Mouse (Mus musculus) C2C12 (cell line): ENCODE data around the gene Kcnk5.

Experiments
- CTCF ChIP-seq: IDR thresholded peaks from one replicate; pipeline ENCODE4 v1.5.1; 2011; ENCODE audit not compliant: control insufficient read depth, insufficient read depth, insufficient read length
- MAX ChIP-seq: IDR thresholded peaks from one replicate; pipeline ENCODE4 v1.6.1; 2011; ENCODE audit warnings: mild to moderate bottlenecking, control low read depth
- MYOD1 ChIP-seq: IDR thresholded peaks from one replicate; pipeline ENCODE4 v1.6.1; 2011; ENCODE audit warnings: low read depth; ENCODE audit not compliant: control insufficient read depth, insufficient read length
- MYOG ChIP-seq: IDR thresholded peaks from one replicate; pipeline ENCODE4 v1.6.1; 2011; ENCODE audit not compliant: control insufficient read depth, insufficient read length; ENCODE audit errors: extremely low read depth
- USF1 ChIP-seq: IDR thresholded peaks from one replicate; pipeline ENCODE4 v1.6.1; 2011; ENCODE audit warnings: low read depth, mild to moderate bottlenecking, control low read depth, moderate library complexity

DNA sequence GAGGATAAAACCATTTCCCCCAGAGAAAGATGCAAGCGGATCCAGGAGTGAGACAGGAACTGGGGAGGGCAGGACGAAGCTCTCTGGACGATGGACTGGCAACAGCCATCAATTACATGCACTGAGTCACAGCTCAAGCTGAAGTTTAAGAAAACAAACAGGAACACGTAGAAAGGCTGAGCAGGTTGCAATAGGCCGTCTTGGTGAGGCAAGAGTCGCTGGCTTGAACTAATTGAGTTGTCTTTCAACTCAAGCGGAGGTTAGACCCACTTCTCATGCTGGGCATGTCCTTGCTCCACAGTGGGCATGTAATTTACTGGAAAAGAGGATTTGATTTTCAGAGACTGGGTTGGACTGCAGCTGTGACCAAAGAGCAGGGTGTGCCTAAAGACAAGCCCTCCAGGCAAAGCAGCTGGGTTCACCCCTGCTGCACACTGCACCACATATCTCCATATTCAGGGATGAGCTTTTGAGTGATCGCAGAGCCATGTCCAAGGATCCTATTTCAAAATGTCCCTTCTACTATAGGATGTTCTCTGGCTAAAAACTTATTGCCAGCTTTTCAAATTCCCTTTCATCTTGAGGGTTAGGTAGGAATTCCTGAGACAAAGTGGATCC, 19.6 kb upstream of the Kcnk5 start:
- TF ChIP-seq USF1 (no peak), CTCF (no peak), MAX (no peak), MYOD1 (no peak), MYOG (no peak)
